Mouse (Mus musculus) embryonic facial prominence, embryonic 14.5 days (tissue): ENCODE measurements around the gene Phf19. TPM values are rescaled to one million over a fixed set of nuclear protein-coding genes. Genes with fewer than 3 reads are reported as not detected.

Experiments
- ATAC-seq: fragments of 200-750 bp; cut with Nextera tagmentation; 2 replicates; pipeline ENCODE4 v1.8.0; 2017; ENCODE audit warnings: low read depth, moderate number of reproducible peaks, moderate TSS enrichment
- DNase-seq: peaks from one replicate; pipeline ENCODE4 v3.0.0-alpha.2; 2015; ENCODE audit warnings: low spot score
- H3K27ac ChIP-seq: fragments of 300-500 bp; sonication (generic); replicated peaks from 2 replicates; pipeline ENCODE4 v1.5.1; 2014; ENCODE audit warnings: low read depth, mild to moderate bottlenecking, low read length, moderate library complexity
- H3K27me3 ChIP-seq: fragments of 300-500 bp; sonication (generic); replicated peaks from 2 replicates; pipeline ENCODE4 v1.6.1; 2014; ENCODE audit warnings: low read length; ENCODE audit not compliant: control insufficient read depth, insufficient read depth
- H3K36me3 ChIP-seq: fragments of 300-500 bp; sonication (generic); 2 replicates; pipeline ENCODE4 v1.6.1; 2014; ENCODE audit warnings: low read length, mixed read lengths; ENCODE audit not compliant: control insufficient read depth, insufficient read depth
- H3K4me1 ChIP-seq: fragments of 300-500 bp; sonication (generic); 2 replicates; pipeline ENCODE4 v1.6.1; 2014; ENCODE audit warnings: antibody characterized with exemption, low read length; ENCODE audit not compliant: control insufficient read depth, insufficient read depth
- H3K4me2 ChIP-seq: fragments of 300-500 bp; sonication (generic); 2 replicates; pipeline ENCODE4 v1.6.1; 2014; ENCODE audit warnings: low read depth, mild to moderate bottlenecking, low read length, moderate library complexity, mixed read lengths
- H3K4me3 ChIP-seq: fragments of 300-500 bp; sonication (generic); 2 replicates; pipeline ENCODE4 v1.5.1; 2014; ENCODE audit warnings: low read depth, mild to moderate bottlenecking, low read length
- H3K9ac ChIP-seq: fragments of 300-500 bp; sonication (generic); 2 replicates; pipeline ENCODE4 v1.6.1; 2014; ENCODE audit warnings: low read depth, mild to moderate bottlenecking, low read length, moderate library complexity, mixed read lengths
- H3K9me3 ChIP-seq: fragments of 300-500 bp; sonication (generic); 2 replicates; pipeline ENCODE4 v1.6.1; 2016; ENCODE audit warnings: low read length; ENCODE audit not compliant: control insufficient read depth
- WGBS: fragments of 180-500 bp; shearing (Covaris S2); extraction: QIAGEN DNeasy Blood & Tissue Kit; methylation state at CpG from one replicate; pipeline ENCODE4 v1.1.7; 2014; 5-methylcytosine and 5-hydroxymethylcytosine counted together
- polyA plus RNA-seq: library from polyadenylated mRNA; unstranded; fragments of >200 nt; fragmentation: Nextera tagmentation; extraction: Ambion mirVana; gene quantifications from 2 replicates; pipeline ENCODE4 v1.2.1, GENCODE M21; 2014

Phf19 gene
- polyA plus RNA-seq, 1 experiment from 2014 or later = 12.2 TPM

- peak within 1 kb of the TSS; percentile 37 for H3K4me2 ChIP-seq
These were observed 38.9 kb downstream of the Phf19 start, which contains the start of gene Psmd5 for GRCm38 (mm10) chr2:34874816-34875345. Psmd5 (minus strand) TSS chr2:34874968.

GRCm38 (mm10) chr2:34874271-34874670, 39.6 kb downstream of the Phf19 start, which contains the start of gene Cutal:
Cutal (plus strand) TSS chr2:34874396.
- no peak for ATAC-seq
- Histone ChIP-seq H3K27ac (no peak within 1 kb of the TSS), H3K9ac (peak within 1 kb of the TSS; percentile 26; the same call in 1 of the 2 replicates), H3K4me1 (peaks cover 11% of the 10 kb centered on the region), H3K4me2 (peak within 1 kb of the TSS; percentile 37), H3K4me3 (peak within 1 kb of the TSS; percentile 18), H3K27me3 (peaks cover 27% of the 10 kb centered on the region), H3K36me3 (no peaks in the 10 kb centered on the region), H3K9me3 (no peaks in the 10 kb centered on the region)
- DNase-seq = no peak
- 3% methylated on average over 12 of the region's 14 CpGs for WGBS

More at GRCm38 (mm10) chr2:34874816-34875345, 38.9 kb downstream of the Phf19 start, which contains the start of gene Psmd5:
- Histone ChIP-seq H3K27ac (no peak within 1 kb of the TSS), H3K4me1 (peaks cover 5% of the 10 kb centered on the region), H3K9me3 (no peaks in the 10 kb centered on the region), H3K4me3 (peak within 1 kb of the TSS; percentile 18), H3K9ac (peak within 1 kb of the TSS; percentile 26; the same call in 1 of the 2 replicates), H3K27me3 (peaks cover 27% of the 10 kb centered on the region), H3K36me3 (no peaks in the 10 kb centered on the region)
- no peak for ATAC-seq
- no peak for DNase-seq
- WGBS = 16% methylated on average over 8 of the region's 8 CpGs

DNA sequence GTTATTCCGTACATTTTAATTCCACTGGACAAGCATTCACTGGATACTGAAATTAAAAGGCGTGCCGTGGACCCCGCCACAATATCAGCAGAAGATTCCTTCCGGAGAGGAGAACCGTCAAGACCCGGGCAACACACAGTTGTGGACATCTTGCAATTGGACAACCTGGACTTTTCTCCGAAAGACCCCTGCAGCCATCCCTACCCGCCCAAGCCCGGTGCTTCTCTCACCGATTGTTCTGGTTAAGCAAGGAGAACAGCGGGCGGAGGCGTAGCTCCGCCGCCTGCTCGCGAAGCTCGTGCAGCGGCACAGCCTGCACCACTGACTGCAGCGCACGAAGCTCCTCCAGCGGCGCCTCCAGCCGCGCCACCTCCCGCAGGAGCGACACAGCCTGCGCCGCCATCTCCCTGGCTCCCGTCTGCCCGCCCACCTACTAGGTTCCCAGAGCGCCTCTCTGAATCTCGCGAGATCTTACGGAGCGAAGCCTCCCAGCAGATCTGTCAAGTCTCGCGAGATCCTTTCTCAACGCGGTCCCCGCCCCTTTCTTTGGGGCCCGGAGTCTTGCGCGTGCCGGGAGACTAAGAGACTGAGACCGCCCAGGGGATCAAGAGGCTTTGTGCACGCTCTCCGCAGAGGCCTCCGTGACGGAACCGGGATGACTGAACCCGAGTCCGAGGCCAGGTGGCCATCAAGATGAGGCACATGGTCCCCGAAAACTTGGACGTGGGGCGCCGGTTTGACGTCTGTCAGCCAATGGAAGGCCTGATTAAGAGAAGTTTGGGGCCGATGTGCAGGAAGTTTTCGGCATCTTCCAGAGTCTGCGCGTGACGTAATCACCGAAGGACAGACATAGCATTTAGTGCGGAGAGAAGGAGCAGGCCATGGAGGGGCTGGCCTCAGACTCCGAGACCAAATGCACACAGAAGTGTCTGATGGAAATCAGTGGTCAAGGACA, 43.0 kb downstream of the Phf19 start:
- under 1% methylated on average over 58 of the region's 67 CpGs for WGBS
- H3K27me3 ChIP-seq = peaks cover 27% of the 10 kb centered on the region
- no peaks in the 10 kb centered on the region for H3K9me3 ChIP-seq
- DNase-seq (peak; percentile 100), ATAC-seq (peak; percentile 98)
- H3K27ac ChIP-seq = peak overlapping the region; percentile 91
- peak overlapping the region; percentile 63 for H3K4me2 ChIP-seq
- peaks cover 3% of the 10 kb centered on the region; the same call in 1 of the 2 replicates for H3K36me3 ChIP-seq
- H3K9ac ChIP-seq = peak overlapping the region; percentile 90
- peaks cover 13% of the 10 kb centered on the region for H3K4me1 ChIP-seq
- H3K4me3 ChIP-seq = peak overlapping the region; percentile 91

GRCm38 (mm10) chr2:34869680-34870079, 44.1 kb downstream of the Phf19 start:
- DNase-seq (no peak), ATAC-seq (no peak)
- H3K36me3 ChIP-seq = peaks cover 14% of the 10 kb centered on the region
- H3K4me1 ChIP-seq = peaks cover 13% of the 10 kb centered on the region
- peak overlapping the region; percentile 90 for H3K9ac ChIP-seq
- peaks cover 19% of the 10 kb centered on the region for H3K27me3 ChIP-seq
- peak overlapping the region; percentile 60 for H3K4me2 ChIP-seq
- 39% methylated on average over 5 of the region's 5 CpGs for WGBS
- H3K27ac ChIP-seq = no peak overlapping the region
- peak overlapping the region; percentile 91 for H3K4me3 ChIP-seq
- H3K9me3 ChIP-seq = no peaks in the 10 kb centered on the region

- H3K4me2 ChIP-seq = no peak overlapping the region
- H3K4me3 ChIP-seq = no peak overlapping the region
- WGBS = 89% methylated on average over 8 of the region's 8 CpGs
- H3K9me3 ChIP-seq = no peaks in the 10 kb centered on the region
- no peak overlapping the region for H3K27ac ChIP-seq
- no peak overlapping the region for H3K9ac ChIP-seq
- H3K36me3 ChIP-seq = peaks cover 92% of the 10 kb centered on the region
- H3K4me1 ChIP-seq = no peaks in the 10 kb centered on the region
- no peaks in the 10 kb centered on the region for H3K27me3 ChIP-seq
- DNase-seq = no peak
- no peak for ATAC-seq
These were observed 56.1 kb downstream of the Phf19 start for GRCm38 (mm10) chr2:34857728-34858127.

GRCm38 (mm10) chr2:34855265-34855664, 58.6 kb downstream of the Phf19 start:
- DNase-seq (no peak), ATAC-seq (no peak)
- Histone ChIP-seq H3K36me3 (peaks cover 99% of the 10 kb centered on the region), H3K4me3 (no peak overlapping the region), H3K27ac (no peak overlapping the region), H3K9ac (no peak overlapping the region), H3K27me3 (no peaks in the 10 kb centered on the region), H3K4me2 (no peak overlapping the region), H3K4me1 (no peaks in the 10 kb centered on the region), H3K9me3 (no peaks in the 10 kb centered on the region)
- 96% methylated on average over 4 of the region's 4 CpGs for WGBS

DNA sequence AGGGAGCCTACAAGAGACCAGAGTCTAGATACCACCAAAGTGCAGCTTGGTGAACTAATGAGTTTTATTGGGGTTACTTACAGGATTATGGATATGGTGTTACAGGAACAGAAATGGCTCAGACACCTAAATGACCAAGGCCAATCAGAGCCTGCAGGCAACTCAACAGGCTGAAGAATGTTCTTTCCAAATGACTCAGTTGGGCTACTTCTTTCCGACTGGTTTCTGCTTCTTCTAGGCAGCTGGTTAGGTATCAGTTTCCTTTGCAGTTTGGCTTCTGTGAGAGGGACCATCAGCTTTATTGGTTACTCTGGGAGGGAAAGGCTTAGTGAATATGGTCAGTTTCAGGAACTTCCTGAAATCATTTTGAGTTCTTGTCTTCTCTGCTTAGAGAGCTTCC, 66.1 kb downstream of the Phf19 start:
- Histone ChIP-seq H3K27ac (no peak overlapping the region), H3K36me3 (peaks cover 36% of the 10 kb centered on the region), H3K4me2 (no peak overlapping the region), H3K4me1 (no peaks in the 10 kb centered on the region), H3K9me3 (no peaks in the 10 kb centered on the region), H3K27me3 (no peaks in the 10 kb centered on the region), H3K9ac (no peak overlapping the region), H3K4me3 (no peak overlapping the region)
- ATAC-seq (no peak), DNase-seq (no peak)
- WGBS = 95% methylated on average over 1 of the region's 1 CpGs
